Mouse (Mus musculus) midbrain, embryonic 11.5 days (tissue): ENCODE results near the gene Vmn1r28. TPM values are rescaled to one million over a fixed set of nuclear protein-coding genes. Genes with fewer than 3 reads are reported as not detected.
"Not testable (repeated sequence)": the region's sequence is repeated elsewhere in the genome, so short reads cannot be mapped to it uniquely, and the experiment has no call there.

ENCODE experiments used
- ATAC-seq: fragments of 200-750 bp; cut with Nextera tagmentation; 2 replicates; pipeline ENCODE4 v1.8.0; 2017; ENCODE audit warnings: moderate TSS enrichment, moderate library complexity; ENCODE audit not compliant: low FRiP score
- DNase-seq: peaks from one replicate; pipeline ENCODE4 v3.0.0; 2015; ENCODE audit warnings: low spot score; ENCODE audit errors: missing footprints
- H3K27ac ChIP-seq: fragments of 300-500 bp; sonication (generic); 2 replicates; pipeline ENCODE4 v1.5.1; 2014; ENCODE audit warnings: low read depth, low read length
- H3K27me3 ChIP-seq: fragments of 300-500 bp; sonication (generic); 2 replicates; pipeline ENCODE4 v1.6.1; 2014; ENCODE audit warnings: mild to moderate bottlenecking, low read length, moderate library complexity, mixed read lengths; ENCODE audit not compliant: control insufficient read depth, insufficient read depth
- H3K36me3 ChIP-seq: fragments of 300-500 bp; sonication (generic); 2 replicates; pipeline ENCODE4 v1.6.1; 2014; ENCODE audit warnings: mild to moderate bottlenecking, low read length, moderate library complexity, mixed read lengths; ENCODE audit not compliant: control insufficient read depth, insufficient read depth
- H3K4me1 ChIP-seq: fragments of 300-500 bp; sonication (generic); 2 replicates; pipeline ENCODE4 v1.6.1; 2014; ENCODE audit warnings: low read length; ENCODE audit not compliant: control insufficient read depth, insufficient read depth
- H3K4me2 ChIP-seq: fragments of 300-500 bp; sonication (generic); 2 replicates; pipeline ENCODE4 v1.6.1; 2014; ENCODE audit warnings: mild to moderate bottlenecking, moderate library complexity
- H3K4me3 ChIP-seq: fragments of 300-500 bp; sonication (generic); 2 replicates; pipeline ENCODE4 v1.5.1; 2014; ENCODE audit warnings: low read depth, low read length
- H3K9ac ChIP-seq: fragments of 300-500 bp; sonication (generic); 2 replicates; pipeline ENCODE4 v1.6.1; 2014; ENCODE audit warnings: low read length
- H3K9me3 ChIP-seq: fragments of 300-500 bp; sonication (generic); 2 replicates; pipeline ENCODE4 v1.6.1; 2016; ENCODE audit warnings: low read length; ENCODE audit not compliant: control insufficient read depth
- WGBS: fragments of 180-500 bp; shearing (Covaris S2); extraction: QIAGEN DNeasy Blood & Tissue Kit; methylation state at CpG from one replicate; pipeline ENCODE4 v1.1.7; 2014; 5-methylcytosine and 5-hydroxymethylcytosine counted together
- polyA plus RNA-seq: library from polyadenylated mRNA; unstranded; fragments of >200 nt; fragmentation: Nextera tagmentation; extraction: Ambion mirVana; gene quantifications from 2 replicates; pipeline ENCODE4 v1.2.1, GENCODE M21; 2014

Gene Vmn1r28
- polyA plus RNA-seq: not detected in 2 replicates

DNA sequence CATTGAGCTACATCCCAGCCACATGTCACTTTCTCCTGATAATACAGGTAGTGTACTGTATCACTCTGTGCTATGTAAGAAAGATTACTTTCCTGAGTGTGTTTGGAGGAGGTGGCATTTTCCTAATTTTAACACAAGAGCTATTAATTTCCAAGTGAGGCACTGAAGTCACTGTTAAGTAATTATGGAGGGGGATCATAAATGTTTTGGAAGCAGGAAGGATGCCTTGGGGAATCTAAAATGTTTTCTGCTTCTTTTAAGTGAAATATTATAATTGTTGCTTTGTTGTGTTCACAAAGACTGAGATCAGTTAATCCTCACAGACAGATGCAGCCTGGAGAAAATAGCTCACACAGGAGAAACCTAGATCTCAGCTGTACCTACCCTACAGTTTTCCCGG is at the start of gene Vmn1r28:
Gene Vmn1r28, plus strand, starts transcription at position 301 of the 400 bp plus-strand sequence.
- Histone ChIP-seq H3K27ac (no peak within 1 kb of the TSS), H3K36me3 (no peaks in the 10 kb centered on the region), H3K4me3 (no peak within 1 kb of the TSS), H3K4me2 (no peak within 1 kb of the TSS), H3K27me3 (no peaks in the 10 kb centered on the region), H3K9ac (no peak within 1 kb of the TSS), H3K9me3 (no peaks in the 10 kb centered on the region), H3K4me1 (no peaks in the 10 kb centered on the region)
- no peak for ATAC-seq
- no peak for DNase-seq
- 91% methylated on average over 1 of the region's 1 CpGs for WGBS

DNA sequence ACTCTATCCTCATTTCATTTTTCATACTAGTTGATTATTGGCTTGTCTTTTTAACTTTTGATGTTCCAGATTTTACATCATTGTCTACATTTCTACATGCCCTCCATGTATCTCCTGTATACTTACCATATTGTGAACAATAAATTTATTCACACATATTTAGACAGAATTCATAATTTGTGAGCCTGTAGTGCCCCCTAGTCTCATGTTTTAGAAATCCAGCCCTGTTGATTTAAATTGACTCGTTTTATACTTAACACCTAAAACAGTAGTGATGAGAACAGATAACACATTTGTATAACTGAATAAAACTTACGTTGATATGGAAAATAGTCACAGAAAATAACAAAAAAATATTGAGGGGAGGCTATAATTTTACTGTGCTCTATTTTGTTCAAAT is 45.7 kb upstream of the Vmn1r28 start:
- 84% methylated on average over 2 of the region's 2 CpGs for WGBS
- no peak for ATAC-seq

GRCm38 (mm10) chr6:58218721-58219120 is 43.1 kb upstream of the Vmn1r28 start, which contains the start of gene Vmn1r27:
Vmn1r27 (minus strand) TSS chr6:58218821.
- WGBS: 87% methylated on average over 2 of the region's 2 CpGs
- Histone ChIP-seq H3K4me2 (no peak within 1 kb of the TSS), H3K9me3 (no peaks in the 10 kb centered on the region), H3K36me3 (no peaks in the 10 kb centered on the region), H3K27ac (no peak within 1 kb of the TSS), H3K4me1 (no peaks in the 10 kb centered on the region), H3K27me3 (no peaks in the 10 kb centered on the region), H3K4me3 (no peak within 1 kb of the TSS), H3K9ac (no peak within 1 kb of the TSS)
- DNase-seq (no peak), ATAC-seq (no peak)

More for the DNA sequence above, 45.7 kb upstream of the Vmn1r28 start:
- Histone ChIP-seq H3K27me3 (no peaks in the 10 kb centered on the region), H3K4me1 (no peaks in the 10 kb centered on the region), H3K9ac (no peak overlapping the region), H3K9me3 (no peaks in the 10 kb centered on the region), H3K36me3 (no peaks in the 10 kb centered on the region), H3K27ac (no peak overlapping the region), H3K4me2 (no peak overlapping the region), H3K4me3 (no peak overlapping the region)
- no peak for DNase-seq

- H3K36me3 ChIP-seq, H3K4me2 ChIP-seq, H3K27ac ChIP-seq, H3K9me3 ChIP-seq, ATAC-seq, H3K4me3 ChIP-seq, H3K4me1 ChIP-seq, DNase-seq, H3K9ac ChIP-seq, H3K27me3 ChIP-seq: not testable (repeated sequence)
- WGBS: 71% methylated on average over 1 of the region's 1 CpGs
Observed at GRCm38 (mm10) chr6:58279661-58280060, 17.8 kb downstream of the Vmn1r28 start.

DNA sequence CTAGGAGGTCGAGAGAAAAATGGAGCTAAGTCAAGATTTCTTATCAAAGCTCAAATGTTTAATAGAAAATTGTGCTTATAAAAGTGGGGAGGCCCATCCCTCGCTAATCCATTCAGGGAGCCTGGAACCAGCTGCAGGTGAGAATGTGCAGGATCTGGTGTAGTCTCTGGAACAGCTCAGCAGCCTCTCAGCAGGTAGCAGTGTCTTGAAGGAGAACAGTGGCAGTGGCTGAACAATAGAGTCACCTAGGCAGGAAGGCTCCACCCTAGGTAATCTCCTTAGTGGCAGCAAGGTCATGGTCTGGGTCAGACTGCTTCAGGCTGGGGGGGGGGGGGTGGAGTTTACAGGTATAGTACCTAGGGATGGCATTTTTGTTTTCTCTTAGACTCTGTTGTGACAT is 30.4 kb downstream of the Vmn1r28 start:
- 64% methylated on average over 2 of the region's 2 CpGs for WGBS
- Histone ChIP-seq H3K9ac (no peak overlapping the region), H3K4me1 (no peaks in the 10 kb centered on the region), H3K4me2 (no peak overlapping the region), H3K27me3 (no peaks in the 10 kb centered on the region), H3K9me3 (no peaks in the 10 kb centered on the region), H3K4me3 (no peak overlapping the region), H3K27ac (no peak overlapping the region), H3K36me3 (no peaks in the 10 kb centered on the region)
- ATAC-seq (no peak), DNase-seq (no peak)

DNA sequence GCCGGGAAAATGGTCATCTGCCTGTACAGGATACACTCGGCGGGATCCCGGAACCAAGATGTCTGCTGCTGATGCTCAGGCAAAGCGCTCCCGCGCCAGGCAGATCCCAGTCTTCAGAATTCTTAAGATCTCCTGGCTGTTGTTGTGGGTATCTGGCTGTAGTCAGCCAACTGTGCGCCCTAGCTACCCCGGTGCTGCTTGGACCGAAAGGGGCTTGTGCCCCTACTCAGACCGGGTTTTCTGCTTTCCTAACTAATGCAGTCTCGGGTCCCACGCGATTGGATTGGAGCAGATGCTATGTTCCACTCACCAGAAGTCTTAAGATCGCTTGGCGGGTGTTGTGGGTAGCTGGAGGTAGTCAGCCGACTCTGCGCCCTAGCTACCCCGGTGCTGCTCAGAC is 36.7 kb downstream of the Vmn1r28 start:
- not testable (repeated sequence) for ATAC-seq, H3K9me3 ChIP-seq, H3K4me3 ChIP-seq, H3K4me2 ChIP-seq, H3K4me1 ChIP-seq, DNase-seq, H3K36me3 ChIP-seq, H3K27ac ChIP-seq, H3K27me3 ChIP-seq, H3K9ac ChIP-seq
- 84% methylated on average over 19 of the region's 19 CpGs for WGBS

GRCm38 (mm10) chr6:58301249-58301648 is 39.4 kb downstream of the Vmn1r28 start, which contains the start of gene Vmn1r29:
Vmn1r29 (plus strand) TSS chr6:58301549.
- H3K4me1 ChIP-seq: no peaks in the 10 kb centered on the region
- no peak within 1 kb of the TSS for H3K27ac ChIP-seq
- H3K36me3 ChIP-seq: no peaks in the 10 kb centered on the region
- ATAC-seq: no peak
- DNase-seq: no peak
- H3K9me3 ChIP-seq: no peaks in the 10 kb centered on the region
- H3K9ac ChIP-seq: no peak within 1 kb of the TSS
- no peak within 1 kb of the TSS for H3K4me2 ChIP-seq
- H3K27me3 ChIP-seq: no peaks in the 10 kb centered on the region
- no peak within 1 kb of the TSS for H3K4me3 ChIP-seq

Other genes with a start within 250 kb of the Vmn1r28 start
- gene Vmn1r26, start 246.9 kb upstream of the Vmn1r28 start, polyA plus RNA-seq: not detected in 2 replicates
- gene Vmn1r27, start 43.2 kb upstream of the Vmn1r28 start, polyA plus RNA-seq: not detected in 2 replicates
- not detected in 2 replicates for gene Vmn1r29, start 39.5 kb downstream of the Vmn1r28 start, polyA plus RNA-seq
- not detected in 2 replicates for gene Vmn1r30, start 181.3 kb downstream of the Vmn1r28 start, polyA plus RNA-seq
- gene Vmn1r31, start 213.3 kb downstream of the Vmn1r28 start, polyA plus RNA-seq: not detected in 2 replicates